Mouse (Mus musculus) liver (tissue): Measurements from ENCODE around the gene Trpm5.

Source experiments
- DNase-seq: peaks from one replicate; pipeline ENCODE4 v3.0.0-alpha.2; 2020; ENCODE audit warnings: mixed read lengths

Trpm5 gene

DNA sequence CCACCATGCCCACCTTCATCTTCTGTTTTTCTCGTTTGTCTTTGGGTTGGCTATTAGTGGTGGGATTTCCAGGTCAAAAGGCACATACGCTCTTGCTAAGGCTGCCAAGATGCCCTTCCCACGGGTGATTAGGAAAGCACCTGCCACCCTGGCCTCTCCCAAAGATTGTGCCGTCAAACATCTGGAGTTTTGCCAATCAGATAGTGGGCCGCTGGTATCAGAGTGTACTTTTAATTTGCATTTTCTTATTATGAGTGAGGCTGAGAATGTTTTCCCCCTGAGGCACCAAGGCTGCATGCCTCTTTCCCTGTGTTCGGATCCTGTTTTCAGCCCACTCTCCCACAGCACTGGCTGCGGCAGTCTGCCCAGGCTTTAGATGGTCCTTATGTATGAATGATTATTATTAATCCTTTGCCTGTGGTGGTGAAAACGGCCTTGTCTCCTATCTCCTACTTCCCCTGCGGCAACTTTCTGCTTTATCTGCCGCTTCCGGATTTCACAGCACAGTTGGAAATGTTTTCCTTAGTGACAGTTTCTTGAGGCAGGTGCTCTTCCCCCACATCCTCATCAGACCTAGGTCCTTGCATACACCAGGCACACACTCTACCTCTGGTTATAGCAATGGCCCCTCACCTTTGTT lies 10.9 kb upstream of the Trpm5 start:
- DNase-seq: no peak

DNA sequence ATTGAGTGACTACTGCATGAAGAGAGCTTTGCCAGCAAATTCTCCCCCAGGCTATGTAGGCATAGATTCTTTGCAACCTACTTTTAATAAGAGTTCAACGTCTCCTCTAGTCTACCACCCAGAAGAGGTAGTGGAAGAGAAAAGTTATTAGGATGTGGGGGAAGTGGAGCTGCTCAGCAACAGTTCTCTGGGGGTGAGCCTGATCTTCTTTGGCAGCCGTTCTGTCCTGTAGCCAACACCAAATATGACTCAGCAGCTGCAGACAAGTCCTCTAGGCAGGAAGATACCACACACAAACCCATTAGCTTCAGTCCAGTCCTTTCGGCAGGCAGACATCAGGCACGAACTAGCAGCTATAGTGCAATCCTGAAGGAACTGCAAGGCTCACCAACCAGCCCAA lies 6.3 kb upstream of the Trpm5 start:
- no peak for DNase-seq

DNA sequence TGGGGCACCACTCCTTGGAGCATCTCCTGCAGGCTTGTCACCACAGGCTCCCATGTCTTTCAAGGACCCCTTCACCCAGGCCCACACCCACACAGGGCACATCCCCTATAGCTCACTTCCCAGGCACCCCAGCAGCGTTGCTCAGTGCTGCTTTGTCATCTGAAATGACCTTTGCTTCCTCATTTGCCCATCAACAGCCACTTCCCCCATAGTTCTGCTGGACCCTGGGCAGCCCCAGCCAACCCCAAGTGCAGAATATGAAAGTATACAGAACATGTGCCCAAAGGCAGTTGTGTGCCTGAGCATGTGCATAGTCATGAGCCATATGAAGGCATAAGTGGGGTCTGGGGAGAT lies 1.1 kb upstream of the Trpm5 start:
- no peak for DNase-seq

DNA sequence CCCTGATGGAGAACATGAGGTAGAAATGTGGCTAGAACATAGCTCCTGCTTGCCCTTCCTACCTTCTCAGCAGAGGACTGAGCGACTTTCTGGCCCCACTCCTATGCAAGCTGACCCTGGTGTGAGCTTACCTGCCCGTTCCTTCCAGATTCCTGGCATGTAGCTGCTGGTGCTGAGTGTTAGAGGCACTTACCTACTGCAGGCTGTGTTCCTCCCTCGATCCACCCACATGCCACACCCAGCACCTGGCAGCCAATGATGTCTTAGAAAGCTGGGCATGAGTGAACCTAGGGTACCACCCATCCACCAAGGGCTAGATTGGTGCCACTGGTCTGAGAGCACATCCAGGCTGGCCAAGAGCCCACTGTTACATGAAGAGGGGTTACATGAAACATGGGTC lies 595 bp downstream of the Trpm5 start:
- DNase-seq: no peak

DNA sequence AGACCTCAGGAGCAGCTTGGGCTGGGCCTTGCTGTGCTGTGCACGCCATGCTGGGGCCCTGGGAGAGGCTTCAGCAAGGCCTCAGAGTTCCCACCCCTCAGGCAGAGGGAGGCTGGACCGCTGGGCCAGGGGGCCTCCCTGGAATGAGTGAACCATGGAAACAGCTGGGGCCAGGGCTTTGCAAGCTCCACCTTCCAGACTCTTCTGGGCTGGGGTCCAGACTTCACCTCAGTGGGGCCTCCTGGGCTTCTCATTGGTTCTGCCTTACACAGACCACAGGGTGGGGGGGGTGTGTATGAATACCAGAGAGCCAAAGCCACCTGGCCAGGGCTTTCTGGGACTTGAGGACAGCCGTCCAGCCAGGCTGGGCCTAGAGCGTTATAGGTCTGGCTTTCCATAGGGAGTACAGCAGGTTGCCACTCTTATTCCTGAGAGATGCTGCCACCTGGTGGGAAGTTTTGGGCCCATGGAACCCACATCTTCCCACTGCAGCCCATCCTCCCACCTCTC lies 7.3 kb downstream of the Trpm5 start:
- peak; percentile 57 for DNase-seq

DNA sequence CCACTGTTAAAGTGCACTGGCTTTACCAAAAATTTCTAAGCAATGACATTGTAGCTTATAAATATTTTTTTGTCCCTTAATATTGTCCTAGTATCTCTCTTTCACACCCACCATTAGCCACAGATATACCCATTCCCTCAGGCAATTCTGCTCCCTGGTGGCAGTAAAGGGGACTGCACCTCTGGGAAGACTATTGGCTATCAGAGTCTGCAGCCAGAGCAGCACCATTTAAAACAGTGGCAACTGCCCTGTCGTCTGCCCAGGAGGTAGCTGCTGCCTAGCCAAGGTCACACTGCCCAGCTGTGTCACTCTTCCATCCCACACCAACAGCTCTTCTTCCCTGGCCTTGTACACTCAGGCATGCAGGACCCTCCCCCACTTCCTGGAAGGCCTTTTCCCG lies 8.1 kb downstream of the Trpm5 start:
- DNase-seq: peak; percentile 70

DNA sequence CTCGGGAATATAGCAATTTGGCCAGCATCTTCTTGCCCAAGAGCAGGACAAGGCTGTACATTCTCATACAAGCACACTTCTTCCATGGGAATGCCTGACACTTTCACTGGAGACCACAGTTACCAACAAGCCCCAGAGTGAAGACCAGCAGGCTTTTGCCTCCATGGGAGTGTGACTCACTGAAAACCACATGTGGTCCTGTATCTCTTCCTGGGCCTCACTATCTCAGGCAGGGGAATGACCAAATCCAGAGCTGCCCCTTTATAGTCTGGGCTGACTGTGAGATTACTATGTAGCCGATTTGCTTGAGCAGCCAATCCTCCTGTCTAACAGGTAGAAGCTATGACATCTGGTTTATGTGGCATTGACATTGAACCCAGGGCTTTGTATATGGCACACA lies 10.7 kb downstream of the Trpm5 start:
- DNase-seq: no peak

DNA sequence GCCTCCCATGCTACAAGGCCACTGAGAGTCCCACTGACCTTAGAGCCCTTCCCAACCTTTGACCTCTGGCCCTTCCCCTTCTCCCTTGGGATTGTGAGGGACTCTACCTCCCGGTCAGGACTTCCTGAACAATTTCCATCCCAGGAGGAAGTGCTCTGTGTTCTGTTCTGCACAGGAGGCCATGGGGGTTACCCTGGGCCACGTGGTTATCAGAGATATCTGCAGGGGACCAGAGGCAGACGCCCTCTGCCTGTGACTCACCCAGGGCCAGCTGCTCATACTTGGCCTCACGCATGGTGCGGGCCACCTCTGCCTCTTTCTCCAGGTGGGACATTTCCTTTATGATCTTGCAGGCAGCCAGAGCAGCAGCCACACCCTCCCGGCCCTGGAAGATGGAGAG lies 12.4 kb downstream of the Trpm5 start:
- DNase-seq: no peak

DNA sequence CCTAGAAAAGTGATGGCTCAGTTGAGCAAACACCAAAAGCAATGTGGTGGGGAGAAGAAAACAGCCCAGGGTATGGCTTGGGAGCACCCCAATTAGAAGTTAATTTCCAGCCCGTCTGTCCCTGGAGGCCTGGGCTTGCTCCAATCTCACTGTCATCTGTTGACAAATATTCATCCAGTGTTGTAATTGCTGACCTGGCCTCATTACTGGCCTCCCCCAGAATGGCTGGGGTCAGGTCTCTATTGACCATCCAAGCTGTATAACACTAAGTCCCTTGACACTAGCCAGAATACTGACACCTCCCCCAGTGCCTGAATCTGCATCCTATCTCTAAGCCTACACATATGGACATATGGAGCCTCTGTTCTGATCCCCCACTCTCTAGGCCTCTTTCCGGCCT lies 17.1 kb downstream of the Trpm5 start:
- DNase-seq: no peak

DNA sequence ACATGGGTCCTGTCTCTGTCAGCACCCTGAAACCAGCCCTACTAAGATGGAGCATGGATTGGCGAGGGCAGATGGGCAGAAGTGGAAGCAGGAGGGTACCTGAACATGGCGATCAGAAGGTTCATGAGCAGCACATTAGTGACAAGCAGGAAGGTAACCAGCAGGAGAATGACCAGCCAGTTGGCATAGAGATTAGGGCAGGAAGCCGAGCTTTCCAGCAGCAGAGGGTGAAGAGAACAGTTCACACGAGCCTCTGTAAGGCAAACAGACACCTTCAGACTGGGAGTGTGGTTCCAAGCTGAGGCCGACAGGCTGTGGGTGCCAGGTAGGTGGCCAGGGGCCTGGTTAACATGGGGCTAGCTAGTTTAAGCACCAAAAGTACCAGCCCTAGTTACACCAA lies 19.0 kb downstream of the Trpm5 start:
- no peak for DNase-seq

DNA sequence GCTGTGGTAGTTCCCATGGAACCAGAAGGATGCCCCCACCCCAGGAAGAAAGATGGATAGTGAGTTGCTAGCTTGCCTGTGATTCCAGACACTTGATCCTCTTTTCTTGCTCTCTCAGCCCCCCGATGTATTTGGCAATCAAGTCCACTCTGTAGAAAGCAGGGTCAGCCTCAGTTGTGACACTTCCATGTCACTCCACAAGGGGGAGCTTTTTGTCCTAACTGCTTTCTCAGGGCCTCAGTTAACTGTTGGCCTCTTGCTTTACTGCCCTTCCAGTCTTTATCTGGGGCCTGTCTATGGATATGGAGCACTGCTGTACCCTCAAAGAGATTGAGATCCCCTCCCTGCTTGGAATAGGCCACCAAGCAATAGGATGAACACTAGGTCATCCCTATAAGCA lies 21.4 kb downstream of the Trpm5 start:
- peak; percentile 52 for DNase-seq

DNA sequence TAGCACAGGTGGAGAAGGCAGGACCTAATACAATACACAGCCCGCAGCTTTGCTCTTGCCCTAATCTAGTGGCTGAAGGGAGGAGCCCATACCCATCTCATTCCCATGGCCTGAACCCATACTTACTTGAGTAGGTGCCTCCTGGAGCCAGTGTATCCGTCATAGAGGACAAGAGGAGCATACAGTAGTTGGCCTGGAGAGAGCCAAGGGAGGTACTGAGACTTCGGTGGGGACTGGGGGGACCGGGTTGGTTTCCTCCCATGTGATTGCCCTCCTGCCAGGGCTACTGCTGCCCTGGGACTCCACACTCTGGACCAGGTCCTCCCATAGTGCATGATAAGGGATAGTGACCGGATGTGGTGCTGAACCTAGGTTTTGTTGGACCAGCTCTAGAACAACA lies 21.8 kb downstream of the Trpm5 start:
- DNase-seq: no peak

DNA sequence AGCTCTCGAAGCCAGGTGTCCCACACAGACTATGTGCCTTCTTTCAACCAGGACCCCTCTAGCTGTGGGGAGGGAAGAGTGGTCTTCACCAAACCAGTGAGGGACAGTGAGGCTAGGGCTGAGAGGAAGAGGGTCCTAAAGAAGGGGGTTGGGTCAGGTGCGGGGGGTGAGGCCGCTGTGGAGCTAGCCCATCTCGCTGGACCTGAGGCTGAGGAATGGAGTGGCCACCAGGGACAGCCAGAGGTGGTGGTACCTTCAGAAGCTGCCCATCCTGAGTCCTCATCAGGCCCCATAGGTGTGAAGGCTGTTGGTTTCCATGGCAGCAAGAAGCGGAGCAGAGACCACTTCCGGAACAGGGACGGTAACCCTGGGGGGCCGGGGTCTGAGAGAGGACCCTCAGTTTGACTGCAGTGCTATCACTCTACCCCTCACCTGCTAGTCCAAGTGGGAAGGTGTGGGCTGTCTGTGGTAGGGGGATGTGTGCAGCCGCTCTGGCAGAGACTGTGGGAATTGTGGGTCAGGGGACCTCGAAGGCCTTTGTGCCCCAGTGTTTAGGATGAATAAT lies 23.9 kb downstream of the Trpm5 start:
- DNase-seq: no peak

DNA sequence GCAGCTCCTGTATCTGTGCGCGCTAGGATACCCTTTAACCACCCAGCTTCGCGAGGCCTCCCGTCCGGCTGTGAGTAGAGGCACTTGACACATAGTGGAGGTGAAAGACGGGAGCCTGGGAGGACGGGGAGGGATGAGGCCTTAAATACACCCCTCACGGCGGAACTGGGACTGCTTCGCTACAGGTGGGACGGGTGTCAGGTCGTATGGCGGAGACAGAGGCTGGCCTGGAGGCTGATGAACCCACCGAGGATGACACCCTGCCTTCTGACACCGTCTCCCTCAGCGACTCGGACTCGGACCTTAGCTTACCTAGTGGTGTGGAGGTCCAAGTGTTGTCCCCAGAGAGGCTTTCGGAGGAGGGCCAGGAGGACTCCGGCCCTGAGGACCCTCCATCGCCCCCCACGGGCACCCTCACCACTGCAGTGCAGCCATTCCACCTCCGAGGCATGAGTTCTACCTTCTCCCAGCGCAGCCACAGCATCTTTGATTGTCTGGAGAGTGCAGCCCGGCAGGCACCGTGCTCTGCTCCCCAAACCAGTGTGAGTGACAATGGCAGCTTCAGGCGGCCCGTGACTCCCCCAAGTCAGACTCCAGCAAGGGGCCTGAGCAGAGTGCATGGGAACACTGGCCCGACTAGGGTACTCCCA lies 24.6 kb downstream of the Trpm5 start:
- DNase-seq: peak; percentile 32

DNA sequence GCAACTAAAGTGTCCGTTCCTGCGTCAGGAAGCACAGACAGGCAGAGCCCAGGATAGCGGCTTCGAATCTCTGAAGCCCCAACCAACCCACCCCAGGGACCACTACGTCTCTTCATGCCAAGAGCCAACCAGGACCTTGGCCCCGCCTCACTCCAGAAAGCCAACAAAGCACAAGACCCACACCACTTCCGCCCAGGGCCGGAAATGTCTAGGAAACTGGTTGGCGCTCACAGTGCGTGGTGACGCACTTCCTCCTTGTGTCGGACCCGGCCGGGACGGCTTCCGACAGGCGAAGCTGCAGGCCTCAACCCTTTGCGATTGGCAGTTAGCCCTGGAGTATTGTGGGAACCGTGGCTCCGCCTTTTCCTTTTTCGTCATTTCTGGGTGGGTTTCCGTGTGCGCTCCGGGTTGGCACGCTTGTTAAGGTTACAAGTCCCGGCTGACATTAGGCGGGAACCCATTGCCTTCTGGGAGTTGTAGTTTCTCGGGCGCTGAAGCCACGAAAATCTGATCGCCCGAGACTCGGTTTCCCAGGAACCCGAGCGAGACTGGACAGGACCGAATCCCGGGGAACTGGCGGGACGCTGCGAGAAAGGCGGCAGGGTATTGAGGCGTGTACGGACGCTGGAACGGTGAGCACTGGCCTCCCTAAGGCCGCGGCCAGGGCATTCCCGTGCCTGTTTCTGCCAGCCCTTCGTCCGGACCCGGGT lies 25.4 kb downstream of the Trpm5 start, which contains the start of gene Tssc4:
Tssc4 (plus strand) TSS at position 368 of the 710 bp plus-strand sequence.
- DNase-seq: peak; percentile 95

DNA sequence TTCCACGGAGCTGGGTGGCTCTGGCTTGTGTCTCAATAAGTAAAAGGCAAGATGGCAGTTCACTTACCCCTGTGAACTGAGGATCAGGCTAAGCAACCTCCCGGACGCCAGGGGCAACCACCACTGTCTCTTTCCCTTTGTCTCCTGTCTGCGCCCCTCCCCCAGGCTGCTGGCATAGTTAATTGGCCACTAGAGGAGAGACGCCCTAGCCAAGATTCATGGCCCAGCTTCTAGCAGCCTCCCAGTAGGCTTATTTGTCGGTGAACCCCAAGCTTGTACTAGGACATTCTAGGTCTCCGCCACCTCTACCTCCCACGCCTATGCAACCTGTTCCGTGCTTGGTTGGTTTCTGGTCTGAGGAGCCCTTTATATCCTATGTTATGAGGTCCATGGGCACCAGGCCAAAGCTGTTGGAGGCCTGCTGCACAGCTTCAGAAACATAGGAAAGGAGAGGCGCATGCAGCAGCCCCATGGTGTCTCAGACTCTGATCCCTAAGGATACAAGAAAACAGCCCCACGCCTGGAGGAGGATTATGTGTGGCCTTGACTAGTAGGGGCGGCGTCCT lies 26.0 kb downstream of the Trpm5 start:
- DNase-seq: peak; percentile 23

DNA sequence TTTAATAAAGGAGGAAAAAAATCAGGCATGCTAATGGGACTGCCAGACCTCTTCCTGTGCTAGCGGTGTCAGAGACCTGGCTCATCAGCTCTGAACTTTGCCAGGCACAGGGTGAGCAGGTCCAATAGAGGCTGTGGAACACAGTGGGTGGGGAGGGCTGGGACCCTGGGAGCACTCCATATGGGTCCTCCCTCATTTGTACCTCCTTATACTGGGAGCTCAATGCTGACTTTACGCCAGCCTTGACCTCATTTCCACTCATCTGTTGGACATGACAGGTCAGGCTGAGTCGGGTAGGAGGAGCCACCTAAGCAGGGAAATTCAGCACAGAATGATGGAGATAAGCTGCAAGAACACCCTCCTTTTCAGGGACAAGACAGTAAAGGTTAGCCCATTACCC lies 26.5 kb downstream of the Trpm5 start:
- DNase-seq: no peak

DNA sequence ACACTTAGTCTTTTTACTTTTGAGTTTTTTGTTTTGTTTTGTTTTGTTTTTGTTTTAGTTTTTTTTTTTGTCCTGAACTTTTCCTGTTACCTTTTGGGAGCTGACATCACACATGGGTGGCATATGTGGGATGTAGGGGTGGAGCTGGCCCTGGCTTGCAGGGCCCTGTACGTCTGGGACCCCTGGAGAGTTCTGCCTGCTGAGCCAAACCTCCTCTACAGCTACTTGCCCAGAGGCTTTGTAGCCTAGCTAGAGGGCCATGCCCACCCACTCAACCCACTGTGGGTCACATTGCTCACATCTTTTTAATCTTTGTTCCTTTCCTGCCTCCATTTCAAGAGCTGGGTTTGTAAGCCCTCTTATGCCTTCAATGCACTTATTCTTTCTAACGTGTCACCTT lies 27.0 kb downstream of the Trpm5 start:
- no peak for DNase-seq

DNA sequence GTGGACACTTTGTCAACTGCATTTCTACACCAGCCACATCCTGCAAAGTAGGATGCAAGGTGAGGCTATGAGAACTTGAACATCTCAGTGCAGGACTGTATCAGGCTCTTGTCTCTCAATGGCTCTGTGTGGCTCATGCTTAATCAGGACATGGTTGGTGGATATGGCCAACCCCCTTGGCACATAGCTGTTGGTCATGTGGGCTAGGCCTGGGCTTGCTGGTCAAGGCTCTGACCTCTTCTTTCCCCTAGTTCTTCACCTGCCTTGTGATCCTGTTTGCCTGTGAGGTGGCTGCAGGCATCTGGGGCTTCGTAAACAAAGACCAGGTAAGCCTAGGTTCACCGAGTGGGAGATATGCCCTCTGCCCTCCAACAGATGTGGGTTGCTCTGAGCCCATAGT lies 28.8 kb downstream of the Trpm5 start:
- no peak for DNase-seq

DNA sequence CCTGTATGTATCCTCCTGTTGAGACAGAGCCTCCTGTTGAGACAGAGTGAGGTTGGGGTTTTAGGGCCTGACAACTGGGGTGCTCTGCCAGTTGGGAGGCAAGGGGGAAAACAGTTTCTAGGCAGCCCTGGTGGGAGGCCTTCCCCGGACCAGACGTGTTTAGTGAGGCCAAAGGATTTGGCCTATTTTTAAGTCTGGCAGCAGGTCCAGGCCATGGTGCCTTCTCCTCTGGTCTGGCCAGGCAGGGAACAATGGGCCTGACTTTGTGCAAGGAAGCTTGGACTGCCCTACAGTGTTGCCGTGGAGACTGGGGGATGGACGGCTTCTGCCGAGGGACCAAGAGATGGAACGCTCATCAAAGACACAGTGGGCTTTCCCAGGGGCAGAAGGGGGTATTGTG lies 30.2 kb downstream of the Trpm5 start:
- no peak for DNase-seq

DNA sequence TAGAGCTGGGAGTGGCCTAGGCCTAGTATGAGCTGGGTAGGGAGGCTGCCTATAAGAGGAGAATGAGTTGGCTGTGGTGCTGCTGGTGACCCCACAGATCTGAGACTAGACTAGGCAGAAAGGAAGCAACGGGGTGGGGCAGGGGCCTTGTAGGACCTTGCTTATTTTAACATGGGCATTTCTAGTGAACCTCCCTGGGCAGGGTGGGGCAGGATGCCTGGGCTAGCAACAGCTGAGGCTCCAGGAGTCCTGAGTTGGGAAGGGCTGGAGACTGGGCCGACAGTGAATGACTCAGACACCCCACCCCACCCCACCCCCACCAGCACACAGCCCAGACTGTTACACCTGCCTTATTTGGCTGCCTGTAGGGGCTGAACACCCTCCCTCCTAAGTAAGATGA lies 31.7 kb downstream of the Trpm5 start:
- no peak for DNase-seq

DNA sequence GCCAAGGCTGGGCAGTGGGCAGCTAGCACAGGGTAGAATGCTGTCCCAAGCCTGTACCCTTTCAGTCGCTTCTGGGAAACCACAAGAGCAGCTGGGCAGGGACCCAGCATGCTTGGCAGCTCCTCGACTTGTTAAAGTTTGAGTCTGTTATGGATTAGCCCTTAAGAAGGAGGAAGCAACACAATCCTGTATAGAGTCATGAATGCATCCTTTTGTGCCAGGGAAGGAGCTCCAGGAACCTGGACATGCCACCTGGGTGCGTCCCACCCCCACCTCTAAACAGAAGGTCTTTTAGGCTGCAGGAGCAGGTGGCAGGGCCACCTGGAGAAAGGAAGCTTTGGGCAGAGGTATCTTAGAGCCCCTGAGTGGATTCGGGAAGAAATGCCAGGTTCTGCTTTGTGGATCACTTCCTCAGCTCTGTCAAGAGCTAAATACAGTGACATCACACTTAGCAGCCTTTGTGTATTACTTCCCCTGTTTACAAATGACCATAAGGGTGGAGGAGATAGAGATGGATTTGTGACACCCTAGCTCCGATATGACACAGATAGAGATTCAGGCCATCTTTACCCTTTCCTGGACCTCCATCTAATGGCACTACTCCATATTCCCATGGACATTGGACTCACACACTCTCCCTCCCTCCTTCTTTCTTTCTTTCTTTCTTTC lies 35.1 kb downstream of the Trpm5 start:
- DNase-seq: no peak

DNA sequence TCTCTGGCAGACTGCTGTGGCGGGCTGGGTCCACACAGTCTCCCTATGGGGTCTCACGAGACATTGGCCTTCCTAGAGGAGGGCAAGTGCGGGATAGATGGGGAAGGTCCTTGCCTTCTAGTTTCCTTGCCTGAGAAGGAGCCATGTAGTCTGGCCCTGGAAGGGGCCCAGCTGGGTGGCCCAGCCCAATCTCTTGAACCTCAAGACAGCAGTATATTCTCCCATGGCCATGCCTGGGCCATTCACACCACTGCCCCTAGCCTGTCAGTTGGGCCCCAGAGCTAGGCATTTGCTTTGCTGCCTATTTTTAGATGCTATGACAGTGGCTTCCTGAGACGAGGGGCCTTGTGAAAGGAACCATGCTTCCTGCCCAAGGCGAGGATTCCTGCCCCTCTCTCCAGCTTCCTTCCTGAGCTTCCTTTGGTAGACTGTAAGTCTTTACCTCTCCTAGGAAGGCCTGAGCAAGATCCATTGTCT lies 36.2 kb downstream of the Trpm5 start:
- DNase-seq: peak; percentile 38
